Mouse (Mus musculus) brain, adult 2 months (tissue): ENCODE measurements at regions not wholly inside any gene's neighbourhood (a gene's known extent, or its start where the extent isn't known, plus 50 kb on each side); places are given as distances from the start of the nearest gene placed in this dataset.

Experiments
- DNase-seq: peaks from one replicate; pipeline ENCODE4 v3.0.0; 2011; ENCODE audit warnings: low read depth, low spot score

GRCm38 (mm10) chr13:38878718-38879669 is 81.7 kb downstream of the Slc35b3 start:
- DNase-seq, result peak; percentile 7

GRCm38 (mm10) chr13:38875923-38876322 is 84.8 kb downstream of the Slc35b3 start:
- DNase-seq, result no peak

- DNase-seq, result no peak
These were observed 96.7 kb downstream of the Slc35b3 start for GRCm38 (mm10) chr13:38864002-38864401.

GRCm38 (mm10) chr13:38855742-38856141 is 104.9 kb downstream of the Slc35b3 start:
- peak; percentile 49 for DNase-seq

- peak; percentile 61 for DNase-seq
These were observed 105.7 kb downstream of the Slc35b3 start for GRCm38 (mm10) chr13:38854986-38855385.

GRCm38 (mm10) chr13:38852868-38853267 is 107.8 kb downstream of the Slc35b3 start:
- DNase-seq, result peak; percentile 63

GRCm38 (mm10) chr13:38851820-38852219 is 108.9 kb downstream of the Slc35b3 start:
- DNase-seq, result no peak

GRCm38 (mm10) chr13:38838231-38838630 is 122.4 kb downstream of the Slc35b3 start:
- DNase-seq, result no peak

GRCm38 (mm10) chr13:38825649-38826048 is 135.0 kb downstream of the Slc35b3 start:
- no peak for DNase-seq

- no peak for DNase-seq
These were observed 141.1 kb downstream of the Slc35b3 start for GRCm38 (mm10) chr13:38819526-38819925.

- DNase-seq, result peak; percentile 71
These were observed 141.9 kb downstream of the Slc35b3 start for GRCm38 (mm10) chr13:38818781-38819180.

GRCm38 (mm10) chr13:38816296-38816695 is 144.4 kb downstream of the Slc35b3 start:
- no peak for DNase-seq

GRCm38 (mm10) chr13:38815002-38815707 is 145.5 kb downstream of the Slc35b3 start:
- no peak for DNase-seq

GRCm38 (mm10) chr13:38798514-38798913 is 139.7 kb upstream of the Eef1e1 start:
- DNase-seq, result no peak

- DNase-seq, result no peak
These were observed 134.6 kb upstream of the Eef1e1 start for GRCm38 (mm10) chr13:38793456-38793855.

- DNase-seq, result no peak
These were observed 121.8 kb upstream of the Eef1e1 start for GRCm38 (mm10) chr13:38780630-38781010.

- no peak for DNase-seq
These were observed 121.2 kb upstream of the Eef1e1 start for GRCm38 (mm10) chr13:38779984-38780629.

- DNase-seq, result no peak
These were observed 117.7 kb upstream of the Eef1e1 start for GRCm38 (mm10) chr13:38776546-38776945.

- DNase-seq, result no peak
These were observed 114.1 kb upstream of the Eef1e1 start for GRCm38 (mm10) chr13:38772996-38773395.

- peak; percentile 36 for DNase-seq
These were observed 107.3 kb upstream of the Eef1e1 start for GRCm38 (mm10) chr13:38766133-38766532.

GRCm38 (mm10) chr13:38760261-38760660 is 101.4 kb upstream of the Eef1e1 start:
- no peak for DNase-seq

- peak; percentile 17 for DNase-seq
These were observed 97.9 kb upstream of the Eef1e1 start for GRCm38 (mm10) chr13:38756629-38757227.
